Mouse (Mus musculus) midbrain, embryonic 14.5 days (tissue): Measurements from ENCODE around the gene Hmgb1. TPM values are rescaled to one million over a fixed set of nuclear protein-coding genes. Genes with fewer than 3 reads are reported as not detected.
"Not testable (repeated sequence)": the region's sequence is repeated elsewhere in the genome, so short reads cannot be mapped to it uniquely, and the experiment has no call there.

Source experiments
- ATAC-seq: fragments of 200-750 bp; cut with Nextera tagmentation; 2 replicates; pipeline ENCODE4 v1.8.0; 2017; ENCODE audit warnings: moderate number of reproducible peaks, moderate library complexity; ENCODE audit not compliant: low FRiP score, low TSS enrichment
- DNase-seq: peaks from one replicate; pipeline ENCODE4 v3.0.0-alpha.2; 2015
- H3K27ac ChIP-seq: fragments of 300-500 bp; sonication (generic); replicated peaks from 2 replicates; pipeline ENCODE4 v1.5.1; 2014; ENCODE audit warnings: mild to moderate bottlenecking, low read depth, low read length, moderate library complexity
- H3K27me3 ChIP-seq: fragments of 300-500 bp; sonication (generic); 2 replicates; pipeline ENCODE4 v1.6.1; 2014; ENCODE audit warnings: low read length, control low read depth, mixed read lengths; ENCODE audit not compliant: control insufficient read depth, insufficient read depth
- H3K36me3 ChIP-seq: fragments of 300-500 bp; sonication (generic); 2 replicates; pipeline ENCODE4 v1.6.1; 2014; ENCODE audit warnings: low read length, control low read depth; ENCODE audit not compliant: control insufficient read depth, insufficient read depth
- H3K4me1 ChIP-seq: fragments of 300-500 bp; sonication (generic); 2 replicates; pipeline ENCODE4 v1.6.1; 2014; ENCODE audit warnings: mild to moderate bottlenecking, antibody characterized with exemption, low read length, control low read depth; ENCODE audit not compliant: control insufficient read depth, insufficient read depth
- H3K4me2 ChIP-seq: fragments of 300-500 bp; sonication (generic); 2 replicates; pipeline ENCODE4 v1.6.1; 2014; ENCODE audit warnings: mild to moderate bottlenecking, low read length, moderate library complexity
- H3K4me3 ChIP-seq: fragments of 300-500 bp; sonication (generic); replicated peaks from 2 replicates; pipeline ENCODE4 v1.5.1; 2014; ENCODE audit warnings: low read depth, low read length
- H3K9ac ChIP-seq: fragments of 300-500 bp; sonication (generic); replicated peaks from 2 replicates; pipeline ENCODE4 v1.6.1; 2014; ENCODE audit warnings: mild to moderate bottlenecking, low read length, moderate library complexity
- H3K9me3 ChIP-seq: fragments of 300-500 bp; sonication (generic); 2 replicates; pipeline ENCODE4 v1.6.1; 2016; ENCODE audit warnings: low read length, control low read depth, mixed read lengths; ENCODE audit not compliant: control insufficient read depth
- WGBS: fragments of 180-500 bp; shearing (Covaris S2); extraction: QIAGEN DNeasy Blood & Tissue Kit; methylation state at CpG from one replicate; pipeline ENCODE4 v1.1.7; 2014; 5-methylcytosine and 5-hydroxymethylcytosine counted together
- polyA plus RNA-seq: library from polyadenylated mRNA; unstranded; fragments of >200 nt; fragmentation: Nextera tagmentation; extraction: Ambion mirVana; gene quantifications from 2 replicates; pipeline ENCODE4 v1.2.1, GENCODE M21; 2014

Gene Hmgb1
- polyA plus RNA-seq, 1 experiment from 2014 or later: 947 TPM

DNA sequence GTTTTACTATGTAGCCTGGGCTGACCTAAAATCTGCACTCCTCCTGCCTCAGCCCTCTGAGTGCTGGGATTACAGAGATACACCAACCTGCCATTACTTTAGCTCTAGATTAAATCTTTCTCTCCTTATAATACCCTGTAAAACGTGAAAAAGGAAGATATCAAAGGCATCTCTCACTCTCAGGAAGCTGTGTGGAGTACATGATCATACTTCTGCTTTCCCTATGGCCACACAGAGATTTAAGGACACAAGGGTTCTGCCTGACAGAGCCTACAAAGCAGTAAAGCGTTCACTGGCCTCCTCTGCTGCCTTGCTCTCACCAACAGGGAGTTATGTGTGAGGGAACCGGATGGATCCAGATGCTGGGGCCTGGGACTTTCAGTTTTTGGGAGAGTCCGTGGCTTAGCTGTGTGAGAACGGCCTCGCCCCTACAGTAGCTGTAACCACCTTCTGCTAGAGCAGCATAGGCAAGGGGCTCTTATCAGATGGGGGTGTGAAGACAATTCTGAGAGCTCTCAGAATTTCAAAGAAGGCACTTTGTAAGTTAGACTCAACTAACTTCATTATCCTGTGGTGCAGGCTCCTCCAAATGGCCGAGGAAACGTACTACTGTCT lies 36.8 kb downstream of the Hmgb1 start:
- 86% methylated on average over 8 of the region's 8 CpGs for WGBS
- ATAC-seq (no peak), DNase-seq (no peak)
- Histone ChIP-seq H3K4me3 (no peak overlapping the region), H3K4me2 (no peak overlapping the region), H3K27me3 (no peaks in the 10 kb centered on the region), H3K9me3 (no peaks in the 10 kb centered on the region), H3K4me1 (no peaks in the 10 kb centered on the region), H3K27ac (no peak overlapping the region), H3K9ac (no peak overlapping the region), H3K36me3 (no peaks in the 10 kb centered on the region)

DNA sequence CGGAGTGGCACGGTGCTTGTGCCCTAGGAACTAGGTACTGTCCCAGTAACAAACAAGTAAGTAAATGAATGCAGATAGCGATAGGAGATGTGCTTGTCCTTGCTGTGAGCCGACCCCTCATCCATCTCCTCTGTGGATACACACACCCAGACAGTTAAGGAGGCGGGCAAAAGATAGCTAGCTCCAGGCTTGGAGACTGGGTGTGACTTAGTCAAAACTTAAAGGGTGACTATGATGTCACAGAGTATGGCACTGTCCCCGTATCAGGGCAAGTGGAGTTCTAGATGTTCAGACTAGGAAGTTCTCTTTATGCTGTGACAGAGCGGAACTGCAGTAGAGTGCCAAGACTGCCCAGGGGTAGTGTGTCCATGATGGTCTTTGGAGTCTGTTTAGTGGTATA lies 37.6 kb downstream of the Hmgb1 start:
- Histone ChIP-seq H3K9ac (no peak overlapping the region), H3K36me3 (no peaks in the 10 kb centered on the region), H3K27me3 (no peaks in the 10 kb centered on the region), H3K9me3 (no peaks in the 10 kb centered on the region), H3K4me1 (no peaks in the 10 kb centered on the region), H3K27ac (no peak overlapping the region), H3K4me3 (no peak overlapping the region), H3K4me2 (no peak overlapping the region)
- 92% methylated on average over 7 of the region's 7 CpGs for WGBS
- no peak for ATAC-seq
- DNase-seq: no peak

DNA sequence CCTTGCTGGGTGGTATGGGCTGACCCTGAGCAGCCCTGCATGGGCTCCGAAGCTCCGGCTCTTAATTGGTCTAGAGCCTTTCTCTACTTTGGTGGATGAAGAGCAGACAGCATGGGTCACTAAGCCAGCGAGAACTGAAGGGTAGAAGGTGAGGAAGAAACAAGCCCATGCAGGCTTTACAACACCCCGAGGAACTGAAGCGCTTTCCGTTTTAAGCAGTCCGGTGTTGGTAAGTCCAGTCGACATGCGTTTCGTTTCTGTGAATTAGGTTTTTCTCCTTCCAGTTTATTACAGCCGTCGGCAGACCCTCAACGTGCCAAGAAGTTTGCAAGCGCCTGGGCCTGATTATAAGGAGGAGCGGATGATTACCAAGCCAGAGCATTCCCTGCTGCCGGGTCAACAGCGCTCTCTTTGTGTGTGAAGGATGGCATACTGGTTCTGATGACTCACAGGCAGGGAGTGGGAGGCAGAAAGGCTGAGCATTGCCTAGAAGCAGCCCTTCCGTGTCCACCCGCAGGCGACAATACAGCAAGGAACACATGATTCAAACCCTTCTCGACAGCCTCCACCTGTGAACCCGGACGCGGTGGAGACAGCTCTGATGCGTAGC lies 40.4 kb downstream of the Hmgb1 start:
- ATAC-seq (no peak), DNase-seq (no peak)

DNA sequence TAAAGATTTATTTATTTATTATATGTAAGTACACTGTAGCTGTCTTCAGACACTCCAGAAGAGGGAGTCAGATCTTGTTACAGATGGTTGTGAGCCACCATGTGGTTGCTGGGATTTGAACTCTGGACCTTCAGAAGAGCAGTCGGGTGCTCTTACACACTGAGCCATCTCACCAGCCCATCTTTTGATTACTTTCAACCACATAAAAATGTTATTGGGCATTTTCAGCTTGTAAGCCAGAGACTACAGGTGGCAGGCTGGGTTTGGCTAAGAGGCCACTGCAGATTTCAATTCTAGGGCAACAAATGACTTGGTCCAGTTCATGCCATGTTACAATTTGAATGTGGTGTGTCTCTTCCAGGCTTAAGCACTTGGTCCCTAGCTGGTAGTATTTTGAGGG lies 43.1 kb downstream of the Hmgb1 start:
- H3K9me3 ChIP-seq, H3K27me3 ChIP-seq, H3K27ac ChIP-seq, H3K9ac ChIP-seq, H3K36me3 ChIP-seq, H3K4me3 ChIP-seq, H3K4me1 ChIP-seq, ATAC-seq, DNase-seq, H3K4me2 ChIP-seq: not testable (repeated sequence)
- 100% methylated on average over 1 of the region's 1 CpGs for WGBS

More for the DNA sequence above, 40.4 kb downstream of the Hmgb1 start:
- WGBS: 88% methylated on average over 25 of the region's 25 CpGs
- H3K27ac ChIP-seq: no peak overlapping the region
- H3K9me3 ChIP-seq: no peaks in the 10 kb centered on the region
- no peak overlapping the region for H3K4me3 ChIP-seq
- H3K36me3 ChIP-seq: no peaks in the 10 kb centered on the region
- H3K9ac ChIP-seq: no peak overlapping the region
- H3K27me3 ChIP-seq: no peaks in the 10 kb centered on the region
- H3K4me1 ChIP-seq: no peaks in the 10 kb centered on the region
- H3K4me2 ChIP-seq: no peak overlapping the region

DNA sequence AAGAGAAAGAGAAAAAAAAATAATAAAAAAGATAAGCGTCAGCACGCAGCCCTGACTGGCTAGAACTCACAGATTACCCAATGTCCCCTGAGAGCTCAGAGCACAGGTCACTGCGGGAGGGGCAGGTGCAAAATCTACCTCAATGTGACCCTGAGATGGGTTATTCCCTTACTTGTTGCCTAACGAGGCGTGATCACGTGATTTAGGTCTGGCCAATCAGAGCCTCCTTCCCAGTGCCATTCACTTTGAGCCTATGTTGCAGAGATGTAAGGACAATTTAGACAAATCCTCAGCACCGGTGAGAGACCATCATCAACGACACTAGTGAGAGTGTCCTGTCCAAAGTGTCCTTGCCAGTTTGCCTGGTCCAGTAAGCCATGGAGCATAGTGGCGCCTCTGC lies 44.0 kb downstream of the Hmgb1 start:
- Histone ChIP-seq H3K9me3 (no peaks in the 10 kb centered on the region), H3K36me3 (no peaks in the 10 kb centered on the region), H3K27me3 (no peaks in the 10 kb centered on the region), H3K27ac (no peak overlapping the region), H3K4me3 (no peak overlapping the region), H3K4me2 (no peak overlapping the region), H3K9ac (no peak overlapping the region), H3K4me1 (no peaks in the 10 kb centered on the region)
- WGBS: 60% methylated on average over 9 of the region's 9 CpGs
- ATAC-seq: no peak
- no peak for DNase-seq

DNA sequence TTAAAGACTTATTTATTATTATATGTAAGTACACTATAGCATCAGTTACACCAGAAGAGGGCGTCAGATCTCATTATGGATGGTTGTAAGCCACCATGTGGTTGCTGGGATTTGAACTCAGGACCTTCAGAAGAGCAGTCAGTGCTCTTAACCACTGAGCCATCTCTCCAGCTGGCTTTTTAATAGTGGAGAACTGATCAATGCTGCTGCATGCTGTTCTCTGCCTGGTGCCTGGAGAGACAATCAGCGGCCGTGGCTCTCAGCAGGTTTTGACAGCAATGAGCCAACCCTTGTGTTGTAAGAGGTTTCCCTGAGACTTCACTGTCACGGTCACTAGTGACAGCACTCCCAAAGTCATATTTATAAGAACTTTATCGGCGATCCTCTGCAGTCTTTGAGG lies 46.2 kb downstream of the Hmgb1 start:
- ATAC-seq, H3K4me2 ChIP-seq, H3K27ac ChIP-seq, H3K4me1 ChIP-seq, H3K9me3 ChIP-seq, H3K4me3 ChIP-seq, H3K9ac ChIP-seq, H3K27me3 ChIP-seq, DNase-seq, H3K36me3 ChIP-seq: not testable (repeated sequence)
- 89% methylated on average over 6 of the region's 6 CpGs for WGBS

DNA sequence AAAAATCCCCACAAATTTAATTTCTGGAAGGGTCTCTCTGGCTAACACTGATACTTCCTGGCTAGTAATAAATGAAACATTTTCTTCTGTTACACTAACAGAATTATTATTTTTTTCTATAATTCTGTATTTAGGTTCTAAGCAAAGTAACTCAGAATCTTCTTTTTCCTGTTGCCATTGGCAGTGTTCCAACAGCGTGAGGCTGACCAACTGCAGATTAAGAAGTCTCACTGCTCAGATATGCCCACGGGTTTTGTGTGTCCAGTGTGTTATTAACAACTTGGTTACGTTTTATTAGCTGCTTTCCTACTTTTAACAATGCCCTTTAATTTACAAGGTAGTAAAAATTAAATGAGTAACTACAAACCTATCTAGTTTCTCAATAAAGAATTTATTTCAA lies 46.8 kb downstream of the Hmgb1 start:
- H3K4me1 ChIP-seq: no peaks in the 10 kb centered on the region
- no peaks in the 10 kb centered on the region for H3K9me3 ChIP-seq
- H3K4me3 ChIP-seq: no peak overlapping the region
- no peak for DNase-seq
- H3K4me2 ChIP-seq: no peak overlapping the region
- WGBS: 78% methylated on average over 3 of the region's 3 CpGs
- ATAC-seq: no peak
- H3K36me3 ChIP-seq: no peaks in the 10 kb centered on the region
- no peak overlapping the region for H3K27ac ChIP-seq
- no peak overlapping the region for H3K9ac ChIP-seq
- H3K27me3 ChIP-seq: no peaks in the 10 kb centered on the region

DNA sequence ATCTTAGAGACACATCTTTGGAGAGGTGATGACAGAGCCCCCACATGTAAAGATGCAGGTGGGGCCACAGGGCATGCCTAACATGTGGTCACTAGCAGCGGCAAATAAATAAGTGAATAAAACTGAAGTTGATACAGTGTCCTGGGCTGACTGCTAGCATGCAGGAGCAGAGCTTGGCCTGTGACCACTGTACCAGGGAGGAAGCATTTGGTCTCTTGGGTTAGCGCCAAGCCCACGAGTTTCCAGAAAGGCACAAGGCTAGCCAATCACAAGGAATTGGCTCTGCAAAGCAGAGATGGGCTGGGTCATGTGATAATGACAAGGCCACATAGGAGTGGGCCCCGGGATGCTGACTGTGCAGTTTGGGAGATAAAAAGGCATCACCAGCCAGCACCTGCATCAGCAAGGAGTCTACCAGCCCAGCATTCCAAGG lies 47.3 kb downstream of the Hmgb1 start:
- Histone ChIP-seq H3K4me2 (no peak overlapping the region), H3K9me3 (no peaks in the 10 kb centered on the region), H3K4me3 (no peak overlapping the region), H3K9ac (no peak overlapping the region), H3K27me3 (no peaks in the 10 kb centered on the region), H3K27ac (no peak overlapping the region), H3K36me3 (no peaks in the 10 kb centered on the region), H3K4me1 (no peaks in the 10 kb centered on the region)
- DNase-seq (no peak), ATAC-seq (no peak)
- 86% methylated on average over 4 of the region's 4 CpGs for WGBS
